Mouse (Mus musculus) NIH3T3 (cell line): ENCODE measurements around the gene Tbx21.
A peak's percentile ranks its signal among the peaks of the same experiment; 100 is the strongest.

Experiments
- DNase-seq: peaks from one replicate; pipeline ENCODE4 v3.0.0-alpha.2; 2012; ENCODE audit warnings: low read depth

Tbx21 gene

DNA sequence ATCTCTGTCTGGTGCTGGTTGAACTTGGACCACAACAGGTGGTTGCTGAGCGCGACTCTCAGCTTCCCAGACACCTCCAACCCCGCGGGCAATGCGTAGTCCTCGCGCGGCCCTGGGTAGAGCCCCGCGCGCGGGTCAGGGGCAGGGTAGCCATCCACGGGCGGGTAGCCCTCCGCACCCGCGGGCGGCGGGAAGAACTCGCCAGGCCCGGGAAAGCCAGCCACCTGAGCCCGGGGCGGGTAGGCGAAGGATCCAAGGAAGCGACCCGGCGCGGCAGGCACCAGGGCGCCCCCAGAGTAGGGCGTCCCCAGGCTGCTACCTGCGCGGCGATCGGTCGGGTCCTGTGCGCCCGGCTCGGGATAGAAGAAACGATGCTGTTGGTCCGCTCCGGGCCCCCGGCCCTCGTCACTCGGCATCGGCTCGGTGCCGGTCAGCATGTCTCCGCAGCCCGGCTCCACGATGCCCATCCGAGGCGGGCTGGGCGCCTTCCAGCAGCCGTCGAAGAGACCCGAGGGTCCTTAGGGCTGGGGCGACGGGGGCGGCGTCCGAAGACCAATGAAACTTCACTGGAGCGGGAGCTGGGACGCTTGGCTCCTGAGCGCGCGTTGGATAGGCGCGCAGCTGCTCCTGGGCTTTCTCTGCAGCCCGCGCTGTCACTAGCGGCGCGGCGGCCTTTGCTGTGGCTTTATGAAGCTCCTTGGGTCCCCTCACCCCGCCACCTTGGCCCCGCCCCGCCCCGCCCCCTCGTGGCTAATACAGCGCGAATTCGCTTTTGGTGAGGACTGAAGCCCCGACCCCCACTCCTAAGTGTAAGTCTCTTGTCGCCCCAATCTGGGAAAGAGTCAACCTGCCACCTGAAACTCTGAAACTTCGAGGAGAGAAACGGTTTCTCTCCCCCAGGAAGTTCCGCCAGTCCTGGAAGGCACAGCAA, at the start of gene Tbx21:
Tbx21 (minus strand) TSS at position 661 of the 931 bp plus-strand sequence.
- no peak for DNase-seq

DNA sequence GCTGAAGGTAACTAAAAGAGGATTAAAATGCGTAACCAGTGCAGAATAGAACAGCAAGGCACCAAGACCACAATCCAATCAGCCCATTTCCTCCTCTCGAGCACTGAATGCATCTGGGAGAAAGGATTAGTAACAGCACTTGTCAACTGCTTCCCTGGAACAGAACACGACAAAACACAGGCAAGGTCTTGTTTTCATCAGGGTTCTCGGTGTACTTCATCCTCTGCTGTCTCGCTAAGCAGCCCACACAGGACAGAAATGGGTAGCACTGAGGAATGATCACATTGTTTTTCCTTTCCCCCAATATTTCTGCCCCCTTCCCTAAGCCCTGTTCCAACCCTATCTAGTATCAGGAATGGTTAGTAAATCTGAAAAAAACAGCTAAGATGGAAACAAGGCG, 45.2 kb upstream of the Tbx21 start:
- no peak for DNase-seq

DNA sequence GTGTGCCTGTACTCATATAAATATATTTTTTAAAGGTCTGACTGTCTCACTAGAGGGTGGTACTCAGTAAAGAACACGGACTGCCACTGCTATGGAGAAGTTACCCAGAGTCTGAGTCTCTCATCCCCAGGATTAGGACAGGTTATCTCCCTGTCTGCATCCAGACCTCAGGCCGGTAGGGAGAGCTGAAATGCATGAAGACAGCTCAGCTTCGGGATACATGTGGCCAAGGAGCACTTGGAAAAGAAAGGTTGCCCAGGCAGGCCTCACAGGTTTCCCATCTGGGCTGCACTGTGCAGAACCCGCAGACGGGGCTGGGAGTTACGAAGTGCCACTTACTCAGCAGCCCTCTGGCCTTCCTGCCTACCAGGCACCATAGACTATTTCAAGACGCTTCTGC, 41.9 kb upstream of the Tbx21 start:
- no peak for DNase-seq

DNA sequence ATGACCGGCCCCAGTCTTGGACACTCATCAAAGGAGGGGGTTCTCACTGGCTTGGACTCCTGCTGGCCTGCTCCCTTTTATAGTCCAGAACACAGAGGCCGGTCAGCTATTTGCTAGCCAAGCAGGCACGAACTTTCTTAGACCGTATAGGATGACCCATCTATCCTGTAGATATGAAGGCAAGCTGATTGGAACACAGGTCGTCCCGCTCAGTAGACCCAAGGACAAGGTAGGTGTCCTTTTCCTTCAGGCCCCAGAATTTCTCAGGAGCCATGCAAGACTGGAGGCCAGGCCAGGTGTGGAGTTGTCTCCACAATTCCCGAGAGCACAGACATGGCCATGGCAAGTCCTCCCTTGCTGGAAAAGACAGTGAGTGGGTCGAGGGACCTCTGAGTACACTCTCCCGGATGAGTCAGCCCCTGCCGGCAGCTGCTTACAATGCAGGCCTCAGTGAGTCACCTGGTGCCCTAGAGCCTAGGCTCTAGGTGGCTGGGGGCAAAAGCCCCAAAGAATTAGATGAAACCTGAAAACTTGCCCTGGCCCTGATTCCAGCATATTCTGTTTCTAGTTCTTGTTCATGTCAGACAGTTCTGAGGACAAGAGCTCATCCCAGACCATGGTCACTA, 37.6 kb upstream of the Tbx21 start:
- peak; percentile 61 for DNase-seq

DNA sequence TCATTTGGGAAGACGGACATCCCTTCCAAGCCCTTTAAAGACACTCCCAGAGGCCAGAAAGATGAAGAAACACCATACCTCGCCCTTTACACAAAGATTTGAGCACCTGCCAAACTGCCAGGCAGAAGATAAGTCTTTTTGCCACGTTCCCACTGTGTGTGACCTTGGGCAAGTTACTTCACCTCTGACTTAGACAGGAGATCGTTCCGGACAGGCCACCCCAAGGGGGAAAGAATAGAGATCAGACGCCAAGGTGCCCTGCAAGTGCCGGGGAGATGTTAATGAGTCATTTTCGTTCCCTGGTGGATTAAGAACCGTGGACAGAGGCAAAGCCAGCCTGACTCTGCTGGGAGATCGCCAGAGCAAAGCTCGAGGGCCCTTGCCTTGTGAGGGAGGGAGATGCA, 36.9 kb upstream of the Tbx21 start:
- DNase-seq = peak; percentile 91

DNA sequence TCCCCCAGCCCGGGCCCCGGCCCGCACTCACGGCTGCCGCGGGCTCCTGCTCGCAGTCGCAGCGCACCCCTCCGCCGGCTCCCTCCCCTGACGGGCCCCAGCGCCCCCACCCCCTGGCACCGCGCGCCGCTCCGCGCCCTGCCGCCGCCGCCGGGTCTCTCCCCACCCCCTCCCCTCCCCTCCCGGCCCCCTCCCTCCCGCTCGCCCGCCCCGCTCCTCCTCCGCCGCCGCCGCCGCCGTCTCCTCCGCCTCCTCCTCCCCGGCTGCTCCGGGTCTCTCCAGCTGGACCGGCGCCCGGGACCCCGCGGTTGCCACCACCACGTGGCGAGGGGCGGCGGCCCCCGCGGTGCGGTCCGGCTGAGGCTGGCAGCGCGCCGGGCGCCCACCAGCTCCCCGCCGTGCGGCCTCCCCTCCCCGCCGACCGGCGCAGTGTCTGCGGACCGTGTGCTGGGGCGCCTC, 36.2 kb upstream of the Tbx21 start, which contains the start of gene Tbkbp1:
Tbkbp1 (minus strand) TSS at position 153 of the 459 bp plus-strand sequence.
- DNase-seq = no peak

DNA sequence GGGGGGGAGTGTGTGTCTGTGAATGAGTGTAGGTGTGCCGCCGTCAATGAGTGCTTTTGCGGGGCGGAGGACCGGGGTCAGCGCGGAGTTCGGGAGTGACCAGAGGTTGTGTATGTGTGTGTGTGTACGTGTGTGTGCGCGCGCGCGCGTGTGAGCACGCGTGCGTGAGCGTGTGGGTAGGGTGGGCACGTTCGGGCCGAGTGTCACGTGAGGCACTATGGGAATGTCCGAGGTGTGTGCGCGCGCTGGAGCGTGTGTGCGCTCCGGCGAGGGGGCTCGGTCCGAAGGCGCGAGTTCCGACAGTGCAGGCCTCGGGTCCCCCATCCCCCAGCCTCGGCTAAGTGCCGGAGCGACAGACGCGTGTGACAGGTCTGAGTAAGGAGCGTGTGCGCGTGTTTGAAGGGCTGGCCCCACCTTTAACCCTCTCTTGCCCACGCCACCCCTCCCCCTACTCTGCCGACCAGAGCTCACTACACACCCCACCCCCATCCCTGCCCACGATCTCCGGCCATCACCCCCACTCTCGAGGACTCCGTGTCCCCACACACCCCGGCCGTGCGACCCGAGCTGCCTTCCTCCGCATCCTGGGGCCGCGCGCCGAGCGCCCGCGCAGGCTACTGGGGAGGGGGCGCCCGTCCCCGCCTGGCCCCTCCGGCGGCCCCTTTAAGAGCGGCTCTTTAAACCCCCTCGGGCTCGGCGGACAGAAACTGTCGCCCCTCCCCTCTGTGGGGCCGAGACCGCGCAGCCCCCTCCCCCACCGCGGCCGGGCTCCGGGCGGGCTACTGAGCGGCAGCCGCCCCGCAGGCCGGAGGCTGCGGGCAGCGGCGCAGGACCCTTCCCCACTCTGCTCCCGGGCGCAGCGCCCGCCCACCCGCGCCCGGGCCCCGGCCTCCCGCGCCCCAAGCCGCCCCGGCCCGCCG, 35.5 kb upstream of the Tbx21 start:
- no peak for DNase-seq

DNA sequence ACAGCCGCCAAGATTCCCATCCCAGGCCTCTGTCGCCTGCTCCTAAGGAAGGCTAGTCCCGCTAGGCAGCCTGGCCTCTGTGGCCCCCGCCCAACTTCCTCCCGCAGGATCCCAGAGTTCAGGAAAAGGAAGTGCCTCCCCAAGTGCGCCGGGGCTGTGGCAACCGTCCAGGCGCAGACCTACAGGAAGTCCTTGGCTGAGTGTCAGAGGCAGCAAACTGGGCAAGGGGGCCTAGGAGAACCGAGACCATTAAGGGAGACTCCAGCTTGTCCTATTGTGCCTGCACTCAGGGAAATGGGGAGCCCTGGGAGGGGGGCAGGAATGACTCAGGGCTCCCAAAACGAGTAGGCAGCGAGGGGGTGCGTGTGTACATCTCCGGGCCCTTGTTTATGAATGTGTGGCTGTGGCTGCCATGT, 34.9 kb upstream of the Tbx21 start:
- DNase-seq = peak; percentile 25

DNA sequence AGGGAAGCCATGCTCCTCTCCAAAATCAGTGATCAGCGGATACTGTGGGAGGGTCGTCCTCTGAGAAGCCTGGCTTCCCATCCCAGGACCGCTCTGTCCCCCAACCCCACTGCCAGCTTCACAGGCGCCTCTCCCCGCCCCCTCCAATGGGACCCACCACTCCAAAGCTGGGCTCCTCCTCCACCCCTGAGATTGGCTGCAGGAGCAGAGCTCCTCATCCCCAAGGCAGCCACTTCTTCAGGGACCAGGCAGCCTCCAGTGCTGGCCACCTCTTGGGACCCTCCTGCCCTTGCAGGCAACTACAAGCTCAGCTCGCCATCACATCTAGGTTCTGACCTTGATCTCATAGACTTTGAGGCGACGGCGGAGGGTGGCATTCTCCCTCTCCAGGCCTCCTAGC, 33.9 kb upstream of the Tbx21 start:
- DNase-seq = no peak

DNA sequence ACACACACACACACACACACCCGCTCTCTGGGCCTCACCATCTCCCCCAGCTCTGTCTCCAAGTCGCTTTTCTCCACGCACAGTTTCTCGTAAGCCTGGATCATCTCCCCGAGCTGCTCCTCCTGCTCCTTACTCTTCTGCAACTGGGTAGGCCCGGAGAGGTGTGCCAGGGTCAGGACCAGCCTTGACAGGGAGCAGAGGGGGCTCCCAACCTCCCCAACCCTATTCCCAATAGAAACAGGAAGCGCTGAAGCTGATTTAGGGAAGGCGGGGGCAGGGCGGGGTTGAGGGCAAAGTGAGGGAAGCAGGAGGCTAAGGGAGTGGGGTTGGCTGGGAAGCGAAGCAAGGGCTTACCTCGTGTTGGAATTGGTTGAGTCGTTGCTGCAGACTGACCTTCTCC, 33.5 kb upstream of the Tbx21 start:
- DNase-seq = no peak

DNA sequence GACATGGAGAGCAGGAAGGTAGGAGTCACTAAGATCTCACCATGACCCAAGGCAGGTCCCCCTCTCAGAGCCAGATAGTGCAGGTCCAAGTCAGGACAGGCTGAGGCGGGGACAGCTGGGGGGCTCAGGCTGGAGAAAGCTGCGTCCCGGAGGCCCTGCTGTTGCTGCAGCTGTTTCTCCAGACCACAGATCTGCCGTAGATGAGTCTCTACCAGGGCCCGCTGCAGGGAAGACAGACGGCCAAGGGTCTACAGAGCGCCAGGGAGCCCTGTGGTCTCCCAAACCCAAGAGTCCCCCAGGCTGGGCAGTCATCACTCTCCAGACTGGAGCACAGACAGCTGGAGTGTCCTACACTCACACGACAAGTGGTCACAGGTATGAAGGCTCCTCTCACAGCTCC, 32.2 kb upstream of the Tbx21 start:
- no peak for DNase-seq

DNA sequence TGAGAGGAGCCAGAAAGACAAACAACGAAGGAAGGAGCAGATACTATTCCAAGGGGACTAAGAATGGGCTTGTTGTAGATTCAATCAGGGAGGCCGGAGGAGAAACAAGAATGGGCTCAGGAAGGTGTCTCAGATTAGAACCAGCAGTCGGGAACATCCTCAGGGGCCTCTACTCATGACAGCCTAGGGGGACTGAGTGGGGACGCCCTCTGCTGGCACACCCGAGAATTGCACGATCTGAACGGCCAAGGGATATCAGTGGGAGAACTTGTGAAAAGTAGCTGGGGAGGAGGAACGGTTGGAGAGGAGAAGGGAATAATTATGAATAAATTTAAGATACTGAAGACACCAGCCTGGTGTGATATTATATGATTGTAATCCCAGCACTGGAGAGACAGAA, 31.6 kb upstream of the Tbx21 start:
- DNase-seq = peak; percentile 82

DNA sequence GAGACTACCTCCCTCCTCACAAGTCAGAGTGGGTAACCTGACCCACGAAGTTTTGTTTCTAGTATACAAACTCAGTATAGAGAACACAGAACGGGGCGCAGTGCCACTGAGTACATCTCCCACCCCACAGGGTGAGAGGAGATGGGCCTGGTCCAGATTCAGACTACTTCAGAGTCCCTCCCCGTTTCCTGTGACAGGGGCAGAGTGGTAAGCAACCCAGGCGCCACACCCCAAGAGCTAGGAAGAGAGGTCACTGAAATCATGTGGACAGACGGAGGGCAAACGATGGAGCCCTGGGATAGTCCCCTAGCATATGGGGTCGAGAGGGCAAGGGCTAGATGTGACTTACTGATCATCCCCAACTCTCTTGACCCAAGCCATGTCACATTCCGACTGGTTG, 30.8 kb upstream of the Tbx21 start:
- no peak for DNase-seq

DNA sequence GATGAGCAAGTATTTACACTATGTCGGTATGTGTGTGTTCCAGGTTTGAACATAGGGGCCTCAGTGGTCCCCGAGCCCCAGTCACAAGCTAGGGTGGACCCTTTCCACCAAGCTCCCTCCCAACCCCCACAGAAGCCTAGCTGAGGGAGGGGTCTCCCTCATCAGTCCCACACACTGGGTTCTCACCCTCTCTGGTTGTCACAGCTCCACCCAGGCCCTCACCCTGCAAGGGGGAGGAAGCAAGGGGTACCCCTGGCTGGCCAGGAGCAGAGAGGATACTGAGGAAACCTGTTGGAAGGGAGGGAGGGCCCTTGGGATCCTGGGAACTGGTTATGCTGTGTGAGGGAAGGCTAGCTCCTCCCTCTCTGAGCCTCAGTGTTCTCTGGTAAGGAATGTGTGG, 30.2 kb upstream of the Tbx21 start:
- DNase-seq = no peak

DNA sequence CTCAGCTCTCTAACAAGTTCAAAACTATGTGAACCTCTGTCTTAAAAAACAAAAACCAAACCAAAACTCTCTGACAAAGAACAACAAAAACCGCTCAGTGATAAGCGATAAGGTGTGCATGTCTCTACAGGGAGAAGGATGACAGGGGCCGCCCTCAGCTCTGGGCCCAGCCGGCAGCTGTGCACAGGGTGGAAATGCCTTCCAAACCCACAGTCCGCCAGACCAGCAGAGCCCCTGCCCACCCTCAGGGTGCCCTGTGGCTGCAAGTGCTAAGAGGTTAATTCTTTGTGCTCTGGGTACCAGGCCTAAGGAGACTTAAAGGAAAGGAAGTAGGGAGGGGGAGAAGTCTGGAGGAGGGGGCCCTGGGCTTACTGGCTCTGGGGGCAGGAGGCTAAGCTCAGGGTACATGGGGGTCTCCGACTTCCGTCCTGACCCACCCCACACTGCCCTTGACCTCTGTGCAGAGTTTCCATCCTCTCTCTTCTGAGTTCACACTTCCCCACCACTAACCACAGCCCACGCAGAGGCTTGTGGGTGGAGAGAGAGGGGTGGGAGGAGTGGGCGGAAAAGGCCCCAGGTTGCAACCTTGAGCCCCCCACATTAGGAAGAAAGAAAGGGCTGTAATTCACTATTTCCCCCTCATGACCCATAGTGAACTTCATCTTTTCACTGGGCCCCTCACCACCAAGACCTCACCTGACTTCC, 28.2 kb upstream of the Tbx21 start:
- DNase-seq = no peak

DNA sequence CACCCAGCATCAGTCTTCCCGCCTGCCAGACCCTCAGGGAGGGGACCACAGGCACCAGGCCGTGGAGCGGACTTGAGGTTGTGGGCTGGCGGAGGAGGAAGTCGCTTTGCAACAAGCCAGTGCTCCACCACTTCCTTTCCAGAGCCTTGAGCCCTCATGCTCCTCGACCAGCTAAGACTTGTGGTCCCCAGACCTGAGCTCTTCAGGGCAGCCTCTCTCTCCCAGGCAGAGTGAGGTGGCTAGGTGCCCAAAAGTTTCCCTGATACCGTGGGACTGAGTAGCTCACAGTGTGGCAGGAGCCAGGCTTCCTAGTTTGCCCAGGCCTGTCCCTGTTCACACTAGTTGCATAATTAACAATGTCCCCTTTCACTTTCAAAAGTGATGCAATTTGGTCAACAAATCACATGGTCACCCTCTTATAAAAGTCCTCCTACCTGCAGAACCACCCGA, 27.1 kb upstream of the Tbx21 start:
- DNase-seq = no peak

DNA sequence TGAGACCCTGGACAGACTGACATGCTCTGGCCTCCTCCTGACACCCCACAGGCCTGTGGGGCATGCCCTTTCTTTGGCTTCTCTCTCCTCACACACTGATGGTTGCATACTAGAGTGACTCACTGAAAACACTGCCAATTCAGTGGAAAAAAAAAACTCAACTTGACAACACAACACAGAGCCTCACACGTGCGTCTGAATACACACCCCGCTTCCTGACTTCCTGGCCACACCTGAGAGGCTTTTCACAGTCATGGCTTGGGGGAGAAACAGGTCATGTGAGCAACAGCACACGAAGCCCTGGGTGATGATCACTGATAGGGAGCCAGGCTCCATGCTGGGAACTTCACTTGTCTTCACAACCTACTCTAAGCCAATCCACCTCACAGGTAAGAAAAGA, 25.7 kb upstream of the Tbx21 start:
- DNase-seq = peak; percentile 82

DNA sequence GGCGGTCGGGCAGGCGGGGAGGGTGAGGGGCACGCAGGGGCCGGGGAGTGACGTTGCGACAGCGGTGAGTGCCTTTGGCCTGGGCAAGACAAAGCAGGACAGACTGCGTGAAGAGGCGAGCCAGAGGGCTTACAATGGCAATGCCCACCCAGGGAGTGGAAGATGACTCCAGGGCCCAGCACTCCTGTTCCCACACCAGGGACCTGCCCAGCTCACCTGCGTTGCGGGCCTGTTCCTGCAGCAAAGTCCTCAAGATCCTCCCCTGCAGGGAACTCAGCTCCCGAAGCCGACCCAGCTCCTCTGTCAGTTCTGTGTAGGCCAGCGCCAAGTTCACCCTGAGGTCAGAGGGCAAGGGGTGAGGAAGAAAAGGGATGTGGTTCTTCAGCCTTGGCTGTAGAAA, 24.1 kb upstream of the Tbx21 start:
- DNase-seq = no peak

DNA sequence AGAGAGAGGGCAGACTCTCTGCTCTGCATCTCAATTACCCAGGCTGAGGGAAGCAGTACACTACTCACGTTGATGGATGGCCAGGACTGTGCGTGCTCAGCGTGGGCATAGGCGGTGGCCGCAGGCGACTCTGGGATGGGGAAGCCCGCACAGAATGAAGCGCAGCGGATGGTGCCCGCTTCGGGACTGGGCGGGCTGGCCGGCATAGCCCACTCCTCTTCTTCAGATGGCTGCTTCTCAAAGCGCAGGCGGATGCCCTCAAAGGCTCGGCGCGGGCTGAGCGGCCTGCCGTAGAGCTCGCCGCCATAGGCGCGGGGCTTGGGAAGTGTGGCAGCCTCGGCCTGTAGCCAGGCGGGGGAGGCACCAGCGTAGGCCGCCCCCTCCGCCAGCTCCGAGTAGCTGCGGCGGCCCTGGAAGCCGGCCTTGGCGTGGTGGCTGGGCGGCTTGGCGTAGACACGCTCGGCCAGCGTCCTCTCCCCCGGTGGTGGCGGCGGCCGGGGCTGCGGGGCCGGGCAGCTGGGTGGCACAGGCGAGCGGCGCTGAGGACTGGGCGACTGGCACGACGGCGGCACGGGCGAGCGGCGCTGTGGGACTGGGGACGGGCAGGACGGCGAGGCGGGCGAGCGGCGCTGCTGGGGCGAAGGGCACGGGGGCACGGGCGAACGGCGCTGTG, 23.6 kb upstream of the Tbx21 start:
- DNase-seq = no peak

DNA sequence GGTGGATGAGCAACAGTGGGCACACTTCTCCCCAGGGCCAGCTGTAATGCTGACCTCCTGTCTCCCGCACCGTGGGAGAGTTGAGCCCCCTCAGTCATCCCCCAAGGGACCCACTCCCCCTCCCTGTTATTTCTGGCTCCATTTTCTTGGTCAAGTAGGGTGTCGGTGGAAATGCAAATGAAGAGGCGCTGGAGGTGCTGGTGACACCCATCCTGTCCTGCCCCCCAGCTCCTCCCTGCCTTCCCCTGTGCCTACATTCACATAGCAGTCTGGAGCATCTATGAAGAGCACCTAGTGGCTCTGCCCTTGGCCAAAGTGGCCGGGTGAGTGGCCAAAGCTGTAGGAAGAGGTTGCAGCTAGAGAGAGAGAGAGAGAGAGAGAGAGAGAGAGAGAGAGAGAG, 18.1 kb upstream of the Tbx21 start:
- no peak for DNase-seq

DNA sequence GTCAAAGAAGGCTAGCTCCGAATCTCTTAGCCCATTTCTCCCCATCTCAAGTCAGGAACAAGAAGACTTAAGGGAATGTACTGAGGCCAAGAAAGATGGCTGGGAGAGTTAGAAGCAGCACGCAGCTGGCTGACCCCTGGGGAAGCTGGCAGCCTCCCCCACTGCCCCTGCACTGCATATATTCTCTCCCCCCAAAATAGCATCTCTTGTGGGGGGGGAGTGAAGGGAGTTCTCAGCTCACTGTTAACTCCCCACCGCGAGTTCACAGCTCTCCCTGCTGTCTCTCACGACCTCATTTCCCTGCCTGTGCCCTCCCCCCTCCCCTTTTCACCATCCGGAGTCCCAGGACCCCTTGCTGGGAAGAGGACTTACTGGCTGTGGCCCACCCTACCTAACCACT, 17.1 kb upstream of the Tbx21 start:
- no peak for DNase-seq
